Mouse (Mus musculus) c-Kit-positive CD71-positive TER-119-positive erythroid progenitor cells, embryonic 14.5 days (primary cell): ENCODE data around the gene Eps8.

Experiments used
- DNase-seq: peaks from one replicate; pipeline ENCODE4 v3.0.0-alpha.2; 2013; ENCODE audit warnings: low spot score

Gene Eps8

DNA sequence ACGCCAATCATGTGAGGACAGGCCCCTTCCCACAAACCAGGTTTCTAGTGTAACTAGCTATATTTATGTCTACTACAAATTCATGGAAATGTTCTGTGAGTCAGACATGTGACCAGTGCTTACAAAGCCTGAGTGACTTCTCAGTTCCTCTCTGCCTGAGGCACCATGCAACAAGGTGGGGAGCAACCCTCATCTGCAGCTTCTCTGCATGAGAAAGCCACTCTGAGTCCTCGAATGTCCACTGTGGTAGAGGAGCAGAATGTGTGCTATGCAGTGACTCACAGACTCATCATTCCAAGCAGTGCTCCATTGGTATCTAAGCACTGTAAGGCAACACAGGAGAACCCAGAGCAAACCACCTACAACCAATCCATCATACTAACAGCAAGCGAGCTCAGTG lies 88.8 kb downstream of the Eps8 start:
- no peak for DNase-seq

- no peak for DNase-seq
Measured at GRCm38 (mm10) chr6:137565454-137565853, 89.2 kb downstream of the Eps8 start.

DNA sequence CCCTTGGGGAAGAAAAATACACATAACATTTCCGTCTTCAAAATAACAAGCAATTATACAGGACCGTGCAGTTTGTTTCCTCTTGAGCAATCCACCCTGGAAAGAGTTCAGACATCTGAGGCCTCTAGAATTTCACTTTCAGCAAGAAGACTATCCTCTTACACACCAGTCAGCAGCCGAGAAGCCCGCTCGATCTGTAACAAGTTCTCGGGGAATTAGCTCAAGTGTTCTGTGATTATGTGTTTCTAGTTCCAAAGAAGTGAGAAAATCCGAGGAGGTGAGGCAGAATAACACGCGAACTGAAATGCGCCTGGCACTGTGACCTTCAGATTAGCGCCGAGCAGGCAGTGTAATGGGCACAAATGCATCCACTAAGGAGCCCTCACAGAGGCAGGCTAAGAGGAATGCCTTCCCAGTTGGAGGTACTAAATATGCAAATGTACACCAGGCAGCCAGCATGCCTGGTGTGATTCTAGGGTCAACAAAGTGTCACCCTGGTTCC lies 94.3 kb downstream of the Eps8 start:
- DNase-seq = no peak

DNA sequence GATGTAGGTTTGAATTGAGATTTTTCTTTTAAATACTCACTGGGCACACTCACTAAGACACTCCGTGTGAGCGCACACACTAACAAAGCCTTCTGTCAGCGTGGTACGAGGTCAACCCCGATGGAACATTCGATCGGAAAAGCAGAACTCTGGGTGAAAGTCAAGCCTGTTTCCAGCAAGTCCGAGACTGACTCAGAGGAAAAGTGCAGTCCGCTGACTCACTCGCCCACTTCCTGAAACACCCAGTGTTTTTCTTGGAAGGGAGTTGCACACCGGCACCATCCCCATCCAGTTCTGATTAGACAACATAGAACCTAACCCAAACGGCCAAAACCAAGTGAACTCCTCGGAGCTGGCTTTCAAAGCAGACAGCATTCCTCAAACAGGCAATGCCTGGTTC lies 95.8 kb downstream of the Eps8 start:
- DNase-seq = peak; percentile 61

DNA sequence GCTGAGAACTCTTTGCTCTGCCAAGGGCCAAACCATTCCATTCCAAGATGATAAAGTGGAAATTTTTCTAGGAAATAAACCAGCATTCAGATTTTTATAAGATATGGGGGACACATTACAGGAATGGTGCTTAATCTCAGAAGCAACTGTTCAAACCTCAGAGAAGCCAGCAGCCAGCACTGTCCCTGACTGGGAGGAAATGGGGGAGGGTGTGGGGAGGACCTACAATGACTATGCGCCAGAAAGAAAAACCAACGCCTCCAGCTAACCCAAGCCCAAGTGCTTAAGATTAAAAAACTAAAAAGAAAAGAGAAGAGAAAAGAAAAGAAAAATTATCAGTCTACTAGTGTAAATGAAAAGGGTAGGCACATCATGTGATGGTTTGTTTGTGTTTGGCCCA lies 97.0 kb downstream of the Eps8 start:
- no peak for DNase-seq

DNA sequence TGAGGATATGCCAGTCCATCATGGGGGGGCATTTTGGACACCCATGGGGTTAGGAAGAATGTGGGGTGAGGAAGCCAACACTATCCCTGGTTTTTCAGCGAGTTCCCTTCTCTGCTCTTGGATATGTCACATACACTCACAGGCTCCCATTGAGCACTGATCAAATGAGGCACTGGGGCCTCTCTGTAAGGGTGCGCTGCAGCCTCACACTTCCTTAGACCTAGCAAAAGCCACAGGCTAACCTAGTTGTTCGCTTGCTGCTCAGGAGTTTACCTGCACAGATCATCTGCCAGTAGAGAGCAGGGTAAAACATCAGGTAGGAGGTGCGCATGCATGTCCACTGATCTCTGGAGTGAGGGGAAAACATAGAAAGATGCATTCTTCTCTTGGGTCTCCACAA lies 97.5 kb downstream of the Eps8 start:
- DNase-seq = no peak

DNA sequence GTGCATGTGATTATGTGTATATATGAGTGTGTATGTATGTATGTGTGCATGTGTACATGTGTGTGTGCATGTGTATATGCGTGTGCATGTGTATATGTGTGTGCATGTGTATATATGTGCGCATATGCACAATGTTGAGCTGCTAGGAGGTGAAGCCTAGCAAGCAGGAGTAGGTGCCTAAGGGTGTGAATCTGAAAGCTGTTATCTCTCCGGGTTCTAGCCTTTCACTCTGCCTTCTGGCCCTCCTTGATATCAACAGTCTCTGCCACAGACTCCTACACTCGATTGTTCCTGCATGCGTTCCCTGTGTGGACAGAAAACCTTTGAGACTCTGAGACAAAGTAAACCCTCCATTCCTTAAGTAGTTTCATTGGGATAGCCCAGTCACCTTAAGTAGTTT lies 98.0 kb downstream of the Eps8 start:
- DNase-seq = peak; percentile 44

- no peak for DNase-seq
Measured at GRCm38 (mm10) chr6:137550181-137550580, 104.5 kb downstream of the Eps8 start.

DNA sequence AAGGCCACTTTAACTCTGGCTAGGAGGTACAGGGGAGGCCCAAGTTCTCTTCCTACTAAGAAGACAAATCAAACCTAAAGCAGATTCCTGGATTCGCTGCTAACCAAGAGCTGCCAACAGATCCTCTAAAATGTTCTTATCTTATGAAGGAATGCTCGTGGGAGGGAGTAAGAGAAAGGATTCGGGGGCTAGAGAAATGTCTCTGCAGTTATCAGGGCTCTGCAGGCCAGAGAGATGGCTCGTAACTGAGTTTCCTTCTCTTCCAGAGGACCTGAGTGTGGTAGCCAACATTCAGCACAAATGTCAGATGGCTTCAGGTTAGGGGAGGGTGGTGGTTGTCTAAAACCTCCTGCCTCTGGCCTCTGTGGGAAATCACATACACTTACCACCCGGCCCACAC lies 106.1 kb downstream of the Eps8 start:
- DNase-seq = no peak

- DNase-seq = no peak
Measured at GRCm38 (mm10) chr6:137547555-137547954, 107.1 kb downstream of the Eps8 start.

- no peak for DNase-seq
Measured at GRCm38 (mm10) chr6:137546101-137546500, 108.6 kb downstream of the Eps8 start.

DNA sequence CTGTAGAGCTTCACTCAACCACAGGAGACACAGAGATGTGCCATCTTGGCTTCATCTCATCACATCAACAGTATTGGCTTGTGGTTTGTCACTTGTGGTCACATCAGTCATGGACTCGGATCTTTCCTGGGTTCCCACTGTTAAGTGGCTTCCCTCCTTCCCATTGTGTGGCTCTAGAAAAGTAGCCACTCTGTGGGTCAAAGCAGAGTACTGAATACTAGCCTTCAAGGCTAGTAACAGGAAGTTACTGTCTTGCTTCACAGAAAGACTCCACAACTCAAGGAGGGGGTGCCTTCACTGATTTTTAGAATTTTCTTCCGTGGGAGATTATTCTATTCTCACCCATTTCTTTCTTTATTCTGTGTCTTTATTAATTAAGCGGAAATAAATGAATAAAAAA lies 109.3 kb downstream of the Eps8 start:
- no peak for DNase-seq

DNA sequence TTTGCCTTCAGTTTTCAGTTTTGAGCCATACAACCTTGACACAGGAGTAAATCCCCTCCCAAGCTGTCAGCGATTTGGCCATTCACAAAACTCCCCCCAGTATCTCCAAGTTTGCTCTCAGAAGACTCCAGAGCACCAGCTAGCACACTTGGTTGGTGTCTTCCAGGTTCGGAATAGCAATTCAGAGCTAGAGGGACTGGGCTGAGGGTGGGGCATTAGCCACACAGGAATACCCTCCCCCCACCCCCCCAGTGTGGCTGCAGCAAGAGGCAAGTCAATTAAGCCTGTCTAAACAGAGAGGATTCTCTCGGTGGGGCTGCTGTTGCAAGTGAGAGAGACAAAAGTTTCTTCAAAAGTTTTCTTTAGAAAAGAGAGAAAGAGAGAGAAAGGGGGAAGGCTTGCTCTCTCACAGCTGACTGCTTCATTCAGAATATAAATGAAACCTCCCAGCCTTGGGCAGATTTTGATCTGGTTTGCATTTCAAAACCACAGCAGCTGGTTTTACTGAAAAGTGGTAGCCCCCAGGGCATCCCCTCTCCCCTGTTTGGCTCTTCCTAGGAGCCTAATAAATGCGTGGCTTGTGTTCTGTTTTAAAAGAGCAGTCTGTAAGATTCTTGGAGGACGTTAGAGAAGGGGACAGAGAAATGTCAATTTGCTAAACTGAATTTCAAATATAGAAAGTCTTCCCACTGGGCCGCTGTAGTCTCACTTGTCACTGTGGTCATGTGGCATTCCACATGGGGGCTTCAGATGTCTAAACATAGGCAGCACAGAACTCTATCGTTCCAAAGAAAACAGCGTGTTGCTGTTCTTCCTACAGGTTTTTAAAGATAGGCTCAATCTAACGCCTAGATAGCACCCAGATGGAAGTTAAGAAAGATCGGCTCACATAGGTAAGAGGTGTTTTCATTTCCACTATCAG lies 112.2 kb downstream of the Eps8 start:
- DNase-seq = no peak

- DNase-seq = no peak
Measured at GRCm38 (mm10) chr6:137541216-137542176, 113.2 kb downstream of the Eps8 start.

- DNase-seq = no peak
Measured at GRCm38 (mm10) chr6:137540800-137541199, 113.9 kb downstream of the Eps8 start.

- DNase-seq = no peak
Measured at GRCm38 (mm10) chr6:137540346-137540745, 114.3 kb downstream of the Eps8 start.

DNA sequence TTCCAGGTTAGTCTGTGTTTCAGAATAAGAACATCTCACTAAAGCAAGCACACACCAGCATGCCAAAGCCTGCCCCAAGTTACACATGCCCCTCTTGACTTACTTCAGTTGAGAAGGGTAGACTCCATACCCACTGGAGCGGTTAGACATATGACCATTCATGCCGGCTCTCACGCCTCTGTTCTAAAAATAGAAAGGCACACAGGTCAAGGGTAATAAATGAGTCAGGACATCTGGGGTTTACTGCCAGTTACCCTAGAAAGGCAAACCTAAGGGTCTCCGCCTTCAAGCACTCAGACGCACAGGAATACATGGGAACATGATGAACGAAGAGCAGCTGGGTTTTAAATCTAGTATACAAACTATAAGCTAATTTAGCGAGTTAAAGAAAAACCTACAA lies 115.5 kb downstream of the Eps8 start:
- DNase-seq = no peak

DNA sequence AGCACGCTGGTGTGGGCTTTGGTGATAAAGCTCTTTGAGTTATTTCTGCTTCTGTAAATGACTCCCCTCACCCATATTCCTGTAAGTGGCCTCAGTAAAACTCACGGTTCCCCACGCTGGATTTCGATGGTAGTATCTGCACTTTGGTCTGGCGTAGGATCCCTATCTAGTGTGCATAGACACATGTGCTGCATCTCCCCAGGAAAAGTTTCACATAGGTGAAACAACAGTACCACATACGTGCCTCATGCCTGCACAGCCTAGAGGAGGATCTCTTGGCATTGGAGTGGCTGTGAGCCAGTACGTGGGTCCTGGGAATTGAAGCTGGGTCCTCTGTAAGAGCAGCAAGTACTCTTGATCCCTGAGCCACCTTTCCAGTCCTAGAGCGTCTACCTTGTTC lies 121.9 kb downstream of the Eps8 start:
- DNase-seq = no peak

DNA sequence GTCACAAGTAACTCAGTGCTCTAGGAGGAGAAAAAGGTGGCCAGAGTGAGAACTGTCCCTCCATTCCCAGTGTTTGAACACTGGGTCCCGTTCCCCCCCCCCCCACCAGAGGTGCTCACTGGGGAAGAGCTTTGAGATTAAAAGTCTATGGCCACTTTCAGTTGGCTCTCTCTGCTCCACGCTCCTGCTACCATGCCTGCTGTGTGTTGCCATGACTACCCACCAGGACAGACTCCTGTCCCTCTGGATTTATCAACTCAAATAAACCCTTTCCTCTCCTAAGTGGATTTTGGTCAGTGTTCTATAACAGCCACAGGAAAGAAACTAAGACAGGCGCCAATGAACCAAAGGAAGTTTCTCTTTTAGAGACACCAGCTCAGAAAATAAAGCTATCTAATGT lies 128.9 kb downstream of the Eps8 start:
- DNase-seq = no peak

- DNase-seq = no peak
Measured at GRCm38 (mm10) chr6:137520343-137520704, 134.4 kb downstream of the Eps8 start.

DNA sequence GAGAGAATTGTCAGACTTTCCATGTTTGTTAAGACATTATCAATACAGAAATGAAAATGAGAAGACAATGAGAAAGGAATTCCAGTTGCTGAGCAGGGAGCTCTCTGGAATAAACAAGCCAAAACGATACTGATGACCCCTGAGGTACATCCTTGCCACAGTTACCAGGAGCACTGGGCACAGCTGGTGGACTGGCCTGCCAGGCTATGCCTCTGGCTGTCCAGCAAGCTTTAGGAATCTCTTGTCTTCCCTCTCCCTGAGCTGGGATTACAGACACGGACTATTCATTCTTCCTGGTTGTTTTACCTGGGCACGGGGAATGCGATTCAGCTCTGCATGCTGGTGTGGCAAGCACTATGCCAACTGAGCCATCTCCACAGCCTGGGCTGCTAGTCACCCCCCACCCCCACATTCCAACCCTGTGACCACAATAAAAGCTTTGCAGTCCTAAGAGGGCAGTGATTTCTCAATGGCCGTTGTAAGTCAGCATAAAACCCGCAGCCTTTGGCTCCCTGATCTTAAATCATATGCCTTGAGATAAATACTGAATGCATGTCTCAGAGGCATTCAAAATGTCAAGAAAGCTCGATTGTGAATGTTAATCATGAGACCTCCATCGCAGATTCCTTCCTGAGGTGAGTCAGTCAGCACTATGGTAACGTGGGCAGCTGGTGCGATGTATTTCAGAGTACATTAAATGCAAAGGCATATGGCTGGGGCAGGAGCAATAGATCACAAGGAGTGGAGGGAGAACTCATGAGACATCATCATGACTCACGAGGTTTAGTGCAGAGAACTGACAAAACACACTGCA lies 134.9 kb downstream of the Eps8 start:
- no peak for DNase-seq

DNA sequence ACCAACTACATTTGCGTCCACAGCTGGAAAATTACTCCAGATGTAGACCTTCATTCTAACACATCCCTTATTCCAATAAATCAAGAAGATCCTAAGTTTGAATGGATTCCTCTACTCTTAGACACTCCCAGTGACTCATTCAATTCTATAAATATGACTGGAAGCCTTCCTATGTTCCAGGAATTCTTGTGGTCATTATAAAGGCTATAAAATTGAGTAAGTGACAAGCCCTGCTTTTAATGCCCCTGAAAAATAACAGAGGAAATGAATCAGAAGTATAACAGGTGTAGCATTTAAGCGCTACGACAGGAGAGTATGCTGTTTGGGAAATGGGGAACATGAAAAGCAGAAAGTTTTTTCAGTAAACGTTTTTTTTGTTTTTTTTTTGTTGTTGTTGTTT lies 139.8 kb downstream of the Eps8 start:
- no peak for DNase-seq
